Mouse (Mus musculus) central nervous system, embryonic 18 days (tissue): Measurements from ENCODE around the gene Rag1. TPM values are rescaled to one million over a fixed set of nuclear protein-coding genes. Genes with fewer than 3 reads are reported as not detected.

Experiments used
- polyA plus RNA-seq: library from polyadenylated mRNA; depleted of rRNA; stranded (reverse); fragments of >200 nt; gene quantifications from 2 replicates; pipeline ENCODE4 v1.2.3, GENCODE M21; 2012; rRNA removed

The Rag1 gene
- 0.10 and 0.13 TPM in 2 replicates for polyA plus RNA-seq

DNA sequence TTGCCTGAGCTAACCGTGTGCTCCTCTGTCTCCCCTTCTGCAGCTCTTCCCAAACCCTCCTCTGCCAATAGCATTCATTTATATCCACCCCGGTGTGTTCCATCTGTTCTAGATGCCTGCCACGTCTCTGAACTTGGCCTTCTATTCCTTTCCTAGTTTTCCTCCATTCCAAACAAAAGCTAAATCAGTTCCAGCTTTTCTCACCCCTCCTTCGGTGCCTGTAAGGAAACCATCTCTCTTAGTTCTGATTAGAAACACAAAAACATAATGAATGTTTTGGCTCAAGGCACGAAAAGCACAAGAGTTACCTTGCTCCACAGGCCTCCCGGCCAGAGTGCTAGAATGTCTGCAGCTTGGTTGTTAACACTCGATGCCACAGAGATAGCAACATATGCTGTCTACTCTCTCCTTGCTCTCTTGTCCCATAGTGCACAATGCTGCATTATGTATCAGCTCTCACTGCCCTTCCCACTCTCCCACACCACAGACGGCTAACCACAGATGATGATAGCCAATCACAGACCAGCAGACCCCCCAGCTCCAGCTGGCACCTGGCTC is at the start of gene Rag1, which contains the start of gene B230118H07Rik:
Gene Rag1 (minus strand): TSS at position 388 of the 558 bp plus-strand sequence.
Gene B230118H07Rik (minus strand): TSS at position 419 of the 558 bp plus-strand sequence.

DNA sequence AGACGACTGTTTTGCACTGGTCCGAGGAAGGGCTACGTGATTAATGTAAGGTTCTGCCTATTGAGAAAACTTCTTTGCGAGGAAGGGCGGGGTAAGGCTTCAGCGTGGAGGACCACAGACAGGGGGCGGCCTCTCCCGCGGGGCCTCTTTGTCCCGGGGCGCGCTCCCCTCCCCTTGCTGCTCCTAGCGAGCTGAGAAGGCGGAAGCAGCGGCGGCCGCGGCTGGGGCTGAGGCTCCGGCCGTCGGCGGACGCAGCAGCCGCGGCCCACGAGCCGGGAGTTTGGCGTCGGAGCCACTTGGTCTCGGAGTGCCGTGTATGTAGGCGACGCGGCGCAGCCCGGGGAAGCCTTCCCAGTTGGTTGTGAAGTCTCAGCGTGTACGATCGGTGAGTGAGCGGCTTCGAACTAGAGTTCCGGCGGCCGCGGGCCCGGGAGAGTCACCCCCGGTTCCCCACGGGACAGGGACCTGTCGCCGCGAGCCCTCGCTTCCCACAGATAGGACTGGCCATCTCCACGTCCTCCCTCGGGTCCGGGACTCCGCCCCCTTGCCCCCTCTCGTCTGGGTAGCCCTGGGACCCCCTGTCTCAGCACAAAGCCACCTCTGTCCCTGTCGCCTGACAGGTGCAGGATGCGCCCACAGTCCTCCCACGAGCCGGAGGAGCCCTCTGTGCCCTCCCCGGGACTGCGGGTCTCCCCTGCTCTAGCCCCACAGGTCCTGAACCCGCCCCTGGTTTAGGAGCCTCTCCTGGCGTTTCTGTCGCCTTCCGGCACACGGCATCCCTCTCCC is 29.1 kb upstream of the Rag1 start, which contains the start of gene Traf6:
Gene Traf6 (plus strand): TSS at position 194 of the 786 bp plus-strand sequence.

DNA sequence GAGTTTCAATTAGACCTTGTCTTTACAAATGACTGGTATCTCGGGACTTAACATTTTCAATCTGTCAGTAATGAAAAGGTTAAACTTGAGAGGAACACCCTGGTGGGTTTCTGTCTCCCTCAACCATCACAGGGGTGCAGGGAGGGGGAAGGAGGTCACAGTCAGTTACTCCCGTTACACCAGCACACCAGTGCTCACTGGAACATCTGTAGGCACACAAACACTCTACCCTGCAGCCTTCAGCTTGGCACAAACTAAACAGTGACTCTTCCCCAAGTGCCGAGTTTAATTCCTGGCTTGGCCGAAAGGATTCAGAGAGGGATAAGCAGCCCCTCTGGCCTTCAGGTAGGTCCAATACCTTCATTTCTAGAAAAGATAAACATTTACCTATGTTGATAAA is 24.8 kb downstream of the Rag1 start, which contains the start of gene Rag2:
Gene Rag2 (plus strand): TSS at position 193 of the 400 bp plus-strand sequence.

Other genes starting within 250 kb of the Rag1 start
- not detected in 2 replicates for gene Rag2, start 24.8 kb downstream of the Rag1 start, polyA plus RNA-seq
- gene B230118H07Rik, start within 50 bp of the Rag1 start, polyA plus RNA-seq = 20.9 and 25.0 TPM in 2 replicates
- gene Traf6, start 28.9 kb upstream of the Rag1 start, polyA plus RNA-seq = 11.8 and 12.6 TPM in 2 replicates
- gene Prr5l, start 233.5 kb upstream of the Rag1 start, polyA plus RNA-seq = 2.8 and 2.9 TPM in 2 replicates
- gene Commd9, start 236.7 kb upstream of the Rag1 start, polyA plus RNA-seq = 129 and 150 TPM in 2 replicates